In the genomic region with DNA sequence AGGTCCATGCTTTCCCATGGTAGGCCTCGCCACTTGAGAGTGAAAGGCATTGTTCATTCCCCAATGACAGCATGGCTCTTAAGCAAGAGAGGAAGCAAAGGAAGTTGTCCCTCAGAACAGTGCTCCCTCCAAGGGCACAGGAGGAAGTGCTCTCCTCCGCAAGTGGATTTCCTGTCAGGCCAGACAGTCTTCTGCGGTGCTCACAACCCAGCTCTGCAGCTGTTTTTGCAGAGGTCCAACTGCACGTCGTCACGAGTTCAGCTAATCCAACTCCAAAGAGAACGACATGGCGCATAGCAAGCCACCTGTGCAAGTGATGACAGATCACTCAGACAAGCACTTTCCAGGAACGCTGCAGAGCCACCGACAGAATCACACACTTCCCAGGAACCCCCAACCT, we compare ENCODE assay signal across 7 mouse cellular contexts.
A peak's percentile ranks its signal among the peaks of the same experiment; 100 is the strongest.
DNase-seq lines count a peak whose midpoint lies in the region; ATAC-seq lines count a peak whose summit lies in the region.

No protein-coding gene starts in this region.

- peak; percentile 84 for ATAC-seq in CD4-positive, CD25-positive, alpha-beta regulatory T cell, adult 4 months
- ATAC-seq in hematopoietic stem cell, adult 5-6 weeks (replicated peaks in 1 of 2; ENCODE audit: insufficient read depth in 1 of 2, low FRiP score in 2 of 2, low TSS enrichment in 1 of 2, low read depth in 1 of 2, poor library complexity in 2 of 2, severe bottlenecking in 2 of 2), result peak; percentile 77 to 79
- no peak for ATAC-seq in cerebellum, adult (ENCODE audit: insufficient number of reproducible peaks, low FRiP score, low TSS enrichment)

- peak; percentile 23 to 30 for DNase-seq in adrenal gland, postnatal 36 days
- peak; percentile 42 to 57 for DNase-seq in lung, postnatal 4 days
- no peak for DNase-seq in yolk sac, embryonic 10.5 days (ENCODE audit: low spot score)
- no peak for DNase-seq in layer of hippocampus, adult 8-10 months (ENCODE audit: low spot score in 2 of 2)

Comparison
In these comparisons a context has a peak if more than half of its experiments do, and no peak if none do; other contexts are left out.
1. DNase-seq: peak in adrenal gland, postnatal 36 days (2 of 2) and lung, postnatal 4 days (2 of 2); none in yolk sac, embryonic 10.5 days (single experiment) and layer of hippocampus, adult 8-10 months (0 of 2).